Mouse (Mus musculus) E14TG2a.4 (cell line): ENCODE measurements around the gene Cycs.

Experiments
- CTCF ChIP-seq: conservative IDR thresholded peaks from 2 replicates; pipeline ENCODE4 v1.5.1; 2014; ENCODE audit warnings: low read length
- POU5F1 ChIP-seq: IDR thresholded peaks from 2 replicates; pipeline ENCODE4 v1.6.1; 2014; ENCODE audit warnings: low read length, borderline replicate concordance

GRCm38 (mm10) chr6:50552881-50553518 is 13.3 kb downstream of the Cycs start:
- TF ChIP-seq CTCF: no peak
- TF ChIP-seq POU5F1: no peak
